Mouse (Mus musculus) layer of hippocampus, postnatal 25 days (tissue): ENCODE measurements at regions not wholly inside any gene's neighbourhood (a gene's known extent, or its start where the extent isn't known, plus 50 kb on each side); places are given as distances from the start of the nearest gene placed in this dataset.
A peak's percentile ranks its signal among the peaks of the same experiment; 100 is the strongest.

Experiments used
- DNase-seq, 2 experiments: peaks; one replicate each; pipeline ENCODE4 v3.0.0; 2022; ENCODE audit warnings: mixed read lengths in 2 of 2, low spot score in 1 of 2; ENCODE audit errors: extremely low spot score in 1 of 2

DNA sequence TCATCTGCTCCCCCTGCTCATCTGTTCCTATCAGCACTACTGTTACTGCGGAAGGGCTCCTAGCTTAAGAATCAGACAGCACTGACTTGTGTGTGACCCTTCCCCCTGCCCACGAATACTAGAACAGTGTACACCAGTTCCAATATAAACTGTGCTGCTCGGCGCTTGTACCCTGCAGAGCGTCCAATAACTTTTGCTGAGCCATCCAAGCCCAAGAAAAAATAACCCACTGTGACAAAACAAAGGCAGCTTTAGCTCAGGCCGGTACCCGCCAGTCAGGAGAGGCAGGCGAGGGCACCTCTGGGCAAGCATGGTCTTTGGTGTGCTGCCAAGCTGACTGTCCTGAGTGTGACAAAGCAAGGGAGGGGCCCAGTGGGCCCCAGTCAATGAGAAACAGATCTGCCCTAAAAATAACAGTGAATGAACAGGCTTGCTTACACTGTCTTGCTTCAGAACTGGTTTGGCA is 185.0 kb upstream of the Sesn3 start:
- peak in 1 of 2 experiments; percentile 31 for DNase-seq

DNA sequence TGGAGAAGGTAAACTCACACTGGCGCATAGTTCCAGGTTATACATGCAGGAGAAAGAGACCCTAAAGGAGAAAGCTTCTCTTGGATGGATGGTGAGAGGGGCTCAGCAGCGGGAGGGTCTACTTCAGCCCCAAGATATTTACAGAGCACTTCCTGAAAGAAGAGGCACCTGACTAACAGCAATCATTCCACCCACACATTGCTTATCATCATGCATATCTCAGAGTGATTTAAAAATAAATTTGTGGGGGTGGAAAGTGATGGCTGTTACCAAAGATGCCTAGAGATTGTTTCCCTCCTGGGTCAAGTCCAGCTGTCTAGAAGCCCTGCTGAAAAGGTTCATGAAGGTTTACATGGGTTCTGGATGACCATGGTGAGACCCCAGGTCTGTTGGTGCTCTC is 184.4 kb upstream of the Sesn3 start:
- DNase-seq: no peak

DNA sequence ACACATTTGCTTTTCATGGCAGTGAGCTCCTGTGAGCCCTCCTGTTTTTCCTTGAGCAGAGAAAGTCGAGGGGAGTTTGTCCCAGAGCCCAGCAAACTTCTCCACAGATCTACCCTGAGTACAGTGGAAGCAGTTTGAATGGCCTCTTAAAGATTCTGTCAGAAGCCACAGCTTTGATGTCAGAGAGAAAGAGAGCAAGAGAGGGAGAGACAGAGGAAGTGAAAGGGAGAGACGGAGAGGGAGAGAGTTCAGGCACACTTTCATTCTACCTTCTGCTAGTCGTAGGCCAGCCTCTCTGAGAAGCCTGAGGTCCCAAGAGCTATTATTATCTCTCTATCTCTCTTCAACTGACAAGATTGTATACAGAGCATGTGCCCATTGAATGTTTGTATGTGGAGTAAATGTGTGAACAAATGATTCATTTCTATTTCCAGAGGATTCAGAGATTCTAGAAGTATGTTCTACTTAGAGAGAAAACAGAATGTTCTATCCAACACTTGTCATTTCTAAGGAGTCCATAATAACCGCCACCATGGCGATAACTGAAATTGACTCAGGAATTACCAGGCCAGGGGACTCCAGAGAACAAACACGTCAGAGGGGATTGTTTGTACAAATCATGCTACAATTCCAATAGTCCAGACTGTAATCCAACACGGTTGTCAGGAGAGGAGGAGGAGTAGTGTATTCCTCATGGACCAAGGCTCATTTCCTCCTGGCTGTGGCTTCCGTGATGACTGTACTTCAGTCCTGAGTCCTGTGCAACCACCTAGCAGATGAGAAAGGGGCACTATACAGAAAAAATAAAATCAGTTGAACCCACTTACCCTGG is 183.6 kb upstream of the Sesn3 start:
- DNase-seq: no peak

DNA sequence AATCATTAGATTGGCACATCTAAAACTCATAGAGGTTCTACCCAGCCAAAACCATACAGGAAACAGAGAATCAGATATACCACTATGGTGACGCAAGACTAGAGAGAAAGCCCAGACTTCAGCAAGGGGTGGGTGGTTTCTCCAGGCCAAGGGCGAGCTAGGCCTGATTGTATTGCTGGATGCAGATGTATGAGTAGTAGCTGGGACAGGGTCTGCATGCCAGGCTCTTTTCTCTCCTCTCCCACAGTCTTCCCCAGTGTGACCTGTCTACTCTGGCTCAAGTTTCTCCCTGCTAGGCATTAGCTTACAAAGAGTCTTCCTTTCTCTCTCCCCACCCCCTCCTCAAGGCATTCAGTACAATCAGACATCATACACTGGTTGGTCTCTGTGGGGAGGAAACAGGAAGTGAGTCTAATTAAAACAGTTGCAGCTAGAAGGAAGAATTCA is 181.8 kb upstream of the Sesn3 start:
- DNase-seq: no peak

DNA sequence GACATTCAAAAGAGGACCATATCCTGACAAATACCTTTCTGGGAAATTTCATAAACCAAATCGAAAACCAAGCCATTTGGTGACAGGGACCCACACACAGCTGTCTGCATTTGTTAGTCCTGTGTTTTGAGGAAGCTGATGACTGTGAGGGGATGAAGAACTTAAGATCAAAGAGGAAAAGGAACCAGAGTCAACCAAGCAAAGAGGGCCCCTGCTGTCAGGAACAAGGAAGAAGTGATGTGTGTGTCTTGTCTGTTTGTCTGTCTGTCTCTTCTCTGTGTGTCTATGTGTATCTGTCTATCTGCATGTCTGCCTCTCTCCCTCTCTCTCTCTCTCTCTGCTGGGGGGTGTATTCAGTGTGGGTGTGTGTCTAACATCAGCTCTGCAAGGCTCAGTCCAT is 171.3 kb upstream of the Sesn3 start:
- DNase-seq: no peak

DNA sequence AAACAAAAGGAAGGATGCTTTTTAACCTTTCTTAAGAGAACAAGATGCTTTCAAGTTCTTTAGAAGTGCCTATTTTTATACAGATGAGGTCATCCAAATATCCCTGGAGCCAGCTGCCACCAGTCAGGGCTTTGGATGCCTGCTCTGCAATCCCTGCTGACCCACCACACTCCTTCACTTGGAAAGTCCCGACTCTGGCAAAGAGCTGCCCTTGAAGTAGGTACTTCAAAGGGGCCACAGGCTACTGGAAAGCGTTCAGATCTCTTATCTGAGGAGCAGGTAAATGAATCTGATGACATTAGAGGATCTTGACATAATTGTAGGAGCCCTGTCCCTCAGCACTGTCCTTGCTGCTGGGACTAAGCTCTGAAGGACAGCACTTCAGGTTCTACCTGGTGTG is 169.9 kb upstream of the Sesn3 start:
- no peak for DNase-seq

DNA sequence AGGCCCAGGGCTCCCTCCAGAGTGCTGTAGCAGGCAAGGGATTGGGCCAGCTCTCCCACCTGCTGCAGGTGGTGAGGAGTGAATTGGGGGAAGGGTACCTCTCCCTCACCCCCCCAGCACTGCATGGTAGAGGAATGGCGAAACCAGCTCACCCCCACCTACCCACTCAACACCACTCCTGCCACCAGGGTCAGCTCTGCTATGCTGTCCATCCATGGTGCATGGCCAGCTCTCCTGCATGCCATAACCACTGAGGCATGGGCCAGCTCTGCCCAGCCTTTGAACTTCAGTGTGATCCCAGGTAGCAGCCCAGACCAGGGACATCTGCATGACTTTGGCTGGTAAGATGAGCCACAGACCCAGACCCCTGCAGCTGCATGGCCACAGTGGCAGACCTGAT is 168.5 kb upstream of the Sesn3 start:
- DNase-seq: no peak

DNA sequence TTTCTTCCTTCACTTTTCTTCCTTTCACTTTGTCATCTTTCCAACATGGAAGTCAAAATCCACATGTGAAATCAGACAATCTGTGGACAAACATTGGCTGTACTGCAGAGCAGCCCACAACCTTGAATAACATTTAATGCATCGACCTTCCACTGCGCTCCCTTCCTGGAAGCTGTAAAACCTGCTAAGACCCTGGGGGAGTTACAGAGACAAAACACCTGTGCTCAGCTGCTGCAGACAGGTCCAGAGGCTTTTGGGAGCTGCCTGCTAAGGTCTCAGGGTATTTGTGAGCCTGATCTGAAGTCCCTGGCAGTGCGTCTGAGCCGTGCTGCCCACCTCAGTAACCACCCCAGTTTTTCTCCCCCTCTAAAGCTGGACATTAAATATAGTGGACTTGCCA is 166.1 kb upstream of the Sesn3 start:
- no peak for DNase-seq

DNA sequence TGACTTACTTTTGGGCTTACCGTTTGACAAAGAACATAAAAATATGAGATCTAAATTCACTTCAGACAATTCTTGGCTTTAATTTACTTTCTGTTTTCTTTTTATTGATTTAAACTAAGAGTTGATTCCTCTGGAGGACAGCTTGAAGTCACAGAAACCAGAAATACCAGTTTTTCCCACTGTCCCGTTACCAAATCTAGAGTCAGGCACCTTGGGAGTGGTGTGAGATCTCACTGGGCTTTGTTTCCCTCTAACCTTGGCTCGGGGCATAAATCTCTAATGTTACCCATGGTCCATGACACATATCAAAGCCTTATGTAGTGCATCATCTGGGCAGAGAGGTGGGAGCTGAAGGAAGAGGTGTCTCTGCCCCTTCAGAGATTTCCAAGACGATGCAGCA is 165.4 kb upstream of the Sesn3 start:
- DNase-seq: no peak

DNA sequence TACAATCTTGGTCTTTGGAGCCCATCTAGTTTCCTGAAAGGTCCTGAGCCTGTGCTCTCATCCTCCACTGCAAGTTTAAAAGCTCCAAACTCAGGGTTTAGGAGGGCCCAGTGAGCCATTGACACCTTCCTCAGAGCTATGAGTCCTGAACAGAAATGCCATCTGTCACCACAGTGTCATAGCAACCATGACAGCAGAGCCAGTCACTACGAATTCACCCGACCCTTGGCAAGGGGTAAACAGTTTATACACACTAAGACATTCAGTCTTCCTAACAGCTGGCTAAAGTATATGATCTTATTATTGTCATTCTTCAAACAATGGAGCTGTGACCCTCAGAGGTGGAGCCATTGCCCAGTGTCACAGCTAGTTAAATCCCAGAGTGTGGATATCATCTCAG is 163.2 kb upstream of the Sesn3 start:
- no peak for DNase-seq

DNA sequence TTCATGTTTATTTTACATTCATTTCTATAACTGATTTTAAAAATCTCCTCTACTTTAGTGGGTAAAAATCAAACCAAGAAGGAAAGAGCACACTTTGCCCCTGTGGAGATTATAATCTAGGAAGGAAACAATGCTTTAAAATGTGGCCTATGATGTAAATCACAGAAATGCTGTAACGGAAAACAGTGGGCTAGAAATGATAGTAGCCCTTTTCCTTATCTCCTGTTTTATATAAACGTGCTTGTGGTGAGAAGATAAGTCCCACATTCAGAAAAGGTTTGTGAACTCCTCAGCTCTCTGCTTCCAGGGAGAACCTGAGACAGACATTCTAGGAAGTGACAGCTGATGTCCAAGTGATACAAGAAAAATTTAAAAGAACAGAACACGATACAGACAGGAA is 159.3 kb upstream of the Sesn3 start:
- DNase-seq: no peak

DNA sequence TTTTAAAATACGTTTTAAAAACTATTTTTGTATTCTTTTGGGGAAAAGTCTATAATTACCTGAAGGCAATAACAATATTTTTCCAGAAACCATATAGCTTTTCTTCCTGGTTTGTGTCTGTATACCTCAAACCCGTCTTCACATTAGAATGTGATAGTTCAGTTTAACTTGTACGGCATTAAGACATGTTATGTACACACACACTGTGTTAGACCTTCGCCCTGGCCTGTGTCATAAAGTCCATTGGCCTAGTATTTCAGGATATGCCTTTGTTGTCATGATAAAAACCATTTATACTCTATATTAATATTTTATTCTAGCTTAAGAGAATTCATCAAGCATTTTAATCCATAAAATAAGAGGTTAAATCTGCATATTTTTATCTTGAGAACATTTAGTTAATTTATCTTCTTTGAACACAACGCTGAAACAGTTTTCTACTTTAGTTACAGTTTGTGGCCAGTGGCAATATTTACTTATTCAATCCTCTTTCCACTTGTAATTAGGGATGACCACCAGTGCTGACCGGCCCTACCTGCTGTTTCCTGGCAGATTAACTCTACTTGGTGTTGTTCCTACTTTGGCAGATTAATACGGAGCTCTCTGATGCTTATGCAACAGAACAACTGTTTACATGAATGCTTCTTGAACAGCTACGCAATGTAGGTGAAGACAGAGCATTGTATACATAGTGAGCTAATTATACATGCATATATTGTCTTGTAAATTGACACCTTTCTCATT is 158.6 kb upstream of the Sesn3 start:
- DNase-seq: no peak

DNA sequence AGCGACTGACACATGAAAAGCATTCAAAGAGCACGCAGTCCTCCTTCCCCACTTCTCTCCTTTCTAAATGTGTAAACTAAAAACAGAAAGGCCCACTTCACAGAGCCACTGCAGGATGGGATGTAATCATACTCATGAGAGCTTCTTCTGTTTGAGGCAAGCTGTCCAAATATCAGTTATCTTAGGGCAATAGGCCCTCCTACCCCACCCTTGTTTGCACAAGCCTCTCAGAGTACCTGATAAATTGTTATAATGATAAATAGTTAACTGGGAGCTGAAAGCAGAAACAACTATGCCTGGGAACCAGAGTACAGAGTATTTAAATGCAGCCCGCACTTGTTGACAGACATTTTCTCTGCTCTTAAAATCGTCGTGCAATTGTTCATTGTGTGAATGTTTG is 141.5 kb upstream of the Sesn3 start:
- DNase-seq: no peak

DNA sequence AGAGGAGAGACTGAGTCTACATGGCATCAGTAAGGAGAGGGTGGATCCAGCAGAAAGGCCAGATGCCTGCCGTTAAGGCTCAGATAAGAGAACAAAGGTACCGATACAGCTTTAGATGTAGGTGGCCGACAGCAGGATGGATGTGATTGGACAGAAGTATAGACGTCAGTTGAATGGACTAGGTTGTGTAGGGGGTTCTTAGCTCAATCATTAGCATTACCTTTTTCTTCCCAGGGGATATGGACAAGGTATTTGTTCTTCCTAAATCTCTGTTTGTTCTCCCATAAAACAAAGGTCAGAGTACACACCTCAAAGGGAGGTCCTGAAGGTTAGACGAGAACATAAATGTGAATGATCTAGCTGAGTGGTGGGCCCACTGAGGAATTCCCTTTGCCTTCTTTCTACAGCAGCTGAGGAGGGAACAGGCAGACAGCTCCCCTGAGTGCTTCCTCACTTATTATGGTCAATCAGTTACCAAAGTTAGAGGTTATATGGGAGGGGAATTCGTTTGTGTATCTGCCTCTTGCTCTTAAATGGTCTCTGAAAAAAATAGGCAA is 139.9 kb upstream of the Sesn3 start:
- DNase-seq: no peak

DNA sequence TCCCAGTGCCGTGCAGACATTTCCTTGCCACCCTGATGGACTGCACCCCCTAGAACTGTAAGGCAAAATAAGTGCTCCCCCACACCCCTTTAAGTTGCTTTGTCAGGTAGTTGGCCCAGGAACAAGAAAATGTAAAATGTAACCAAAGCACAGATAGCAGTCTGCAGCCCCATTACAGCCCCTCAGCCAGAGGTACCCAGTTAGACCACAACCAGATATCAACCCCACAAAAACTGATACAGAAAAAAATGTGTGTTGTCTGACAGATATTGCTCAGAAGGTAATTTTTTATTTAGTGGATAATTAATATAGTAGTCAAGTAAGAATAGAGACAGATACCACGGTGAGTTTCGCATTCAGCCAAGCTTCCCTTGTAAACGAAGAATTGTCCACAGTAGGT is 133.5 kb upstream of the Sesn3 start:
- DNase-seq: no peak

DNA sequence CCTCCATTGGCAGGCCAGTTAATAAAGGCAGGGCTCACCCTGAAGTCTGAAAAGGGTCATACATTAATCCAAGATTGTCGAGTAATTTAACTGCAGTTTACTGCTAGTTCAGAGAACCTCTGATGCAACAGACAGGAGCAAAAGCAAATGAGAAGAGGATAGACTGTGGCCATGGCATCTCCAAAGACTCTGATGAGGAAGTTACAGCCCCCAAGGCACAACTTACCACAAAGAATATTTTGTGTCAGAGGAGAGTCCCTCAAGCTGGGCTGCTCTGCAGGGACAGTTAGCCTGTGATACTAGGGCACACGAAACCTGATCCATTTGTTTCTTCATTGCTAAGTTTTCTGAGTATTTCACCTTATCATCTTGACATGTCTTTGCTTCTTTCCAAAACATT is 130.9 kb upstream of the Sesn3 start:
- no peak for DNase-seq

DNA sequence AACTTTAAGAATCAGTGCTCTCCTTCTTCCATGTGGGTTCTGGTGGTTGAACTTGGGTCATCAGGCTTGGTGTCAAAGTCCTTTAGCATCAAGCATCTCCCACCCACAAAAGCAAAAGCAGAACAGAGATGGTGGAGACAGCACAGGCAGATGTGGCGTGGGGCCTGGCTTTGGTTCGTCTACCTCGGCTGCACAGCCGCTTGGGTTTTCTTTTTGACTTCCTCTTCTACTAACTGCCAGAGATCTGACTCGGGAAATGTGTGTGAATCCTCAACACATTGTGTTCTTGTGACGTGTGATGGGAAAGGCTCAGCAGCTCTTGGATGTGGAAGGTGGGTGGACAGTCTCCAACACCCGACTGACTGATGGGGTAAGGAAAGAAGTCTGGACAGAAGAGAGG is 127.8 kb upstream of the Sesn3 start:
- DNase-seq: no peak

DNA sequence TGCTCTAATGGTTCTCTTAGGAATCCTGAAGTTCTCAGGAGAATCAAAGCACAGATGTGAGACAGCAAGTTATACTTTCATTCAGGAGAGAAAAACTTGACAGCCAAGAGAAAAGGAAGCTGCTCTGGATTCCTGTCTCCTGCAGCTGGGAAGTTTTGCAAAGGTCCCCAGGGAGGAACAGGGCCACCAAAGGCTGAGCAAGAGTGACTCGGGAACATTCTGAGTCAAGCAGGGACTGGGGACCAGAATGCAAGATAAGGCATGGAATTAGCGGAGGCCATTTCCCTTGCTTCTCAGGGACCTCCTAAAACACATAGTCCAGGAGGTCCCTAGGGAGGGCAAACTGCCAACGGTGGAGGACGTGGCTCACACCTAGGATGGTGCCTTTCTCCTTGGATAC is 127.1 kb upstream of the Sesn3 start:
- DNase-seq: no peak

DNA sequence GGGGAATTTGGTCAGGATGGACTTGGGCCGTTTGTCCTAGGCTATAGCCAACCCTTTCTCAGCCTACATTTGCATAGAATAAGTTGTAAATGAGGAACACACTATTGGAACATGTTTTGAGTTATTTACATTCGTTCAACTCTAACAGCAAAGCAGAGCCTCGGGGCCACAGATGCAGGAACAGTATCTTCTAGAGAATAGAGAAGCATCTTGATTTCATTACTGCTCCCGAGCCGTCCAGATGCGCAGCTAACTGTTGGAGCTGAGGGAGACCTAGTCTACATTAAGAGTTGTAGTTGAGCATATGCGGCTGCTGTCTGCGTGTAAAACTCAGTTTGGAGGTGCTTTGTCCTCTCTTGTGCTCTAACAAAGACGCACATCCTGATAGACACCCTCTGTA is 124.6 kb upstream of the Sesn3 start:
- DNase-seq: no peak

DNA sequence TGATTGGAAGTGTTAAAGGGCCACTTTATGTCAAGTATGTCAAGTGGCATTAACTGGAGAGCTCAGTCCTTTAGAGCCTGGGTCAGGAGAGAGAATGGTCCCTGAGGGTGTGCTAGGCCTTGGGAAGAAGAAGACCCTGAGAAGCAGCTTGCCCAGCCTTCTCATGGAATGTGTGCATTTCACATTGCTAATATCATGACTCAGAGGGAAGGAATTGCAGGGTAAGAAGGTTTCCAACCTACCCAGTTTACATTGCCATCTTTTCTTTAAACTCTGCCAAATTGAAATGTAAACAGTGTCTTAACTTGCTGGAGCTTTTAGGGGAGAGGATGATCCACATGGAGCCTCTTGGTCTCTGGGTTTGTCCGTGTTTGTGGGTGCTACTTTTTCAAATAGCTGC is 117.9 kb upstream of the Sesn3 start:
- DNase-seq: no peak

DNA sequence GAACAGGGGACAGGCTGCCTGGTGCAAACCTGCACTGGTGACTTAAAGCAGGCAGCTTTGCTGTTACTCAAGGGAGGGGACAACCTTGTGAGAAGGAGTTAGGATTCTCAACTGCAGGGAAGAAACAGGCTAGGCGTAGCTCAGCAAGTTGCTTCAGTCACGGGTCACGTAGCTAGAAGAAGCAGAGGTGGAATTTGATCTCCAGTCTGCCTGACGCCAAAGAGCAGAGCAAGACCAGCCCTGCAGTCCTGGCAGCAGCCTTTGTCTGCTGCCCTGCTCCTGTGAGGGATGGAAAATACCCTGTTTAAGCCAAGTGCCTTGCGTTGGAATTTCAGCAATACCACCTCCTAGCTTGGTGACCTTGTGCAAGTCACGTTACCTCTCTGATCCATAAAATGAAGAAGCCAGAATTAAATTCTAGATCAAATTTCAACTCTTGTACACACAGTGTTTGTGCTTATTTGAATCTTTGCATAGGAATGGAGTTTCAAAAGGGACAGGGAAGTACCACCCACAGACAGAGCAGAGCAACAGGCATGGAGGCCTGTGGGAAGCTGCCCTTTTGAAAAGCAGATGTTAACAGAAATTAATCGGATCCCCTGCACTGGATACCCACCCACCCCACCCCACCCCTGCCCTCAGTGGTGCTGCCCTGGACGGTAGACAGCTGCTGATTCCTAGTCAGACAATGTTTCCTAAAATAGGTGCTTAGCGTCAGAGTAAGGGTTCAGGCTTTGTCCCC is 116.6 kb upstream of the Sesn3 start:
- no peak for DNase-seq
